Mouse (Mus musculus) kidney, adult 2 months (tissue): Measurements from ENCODE around the gene Tmem151b.

Source experiments
- CTCF ChIP-seq: fragments of 200-500 bp; conservative IDR thresholded peaks from 2 replicates; pipeline ENCODE4 v1.5.1; 2011; ENCODE audit warnings: low read depth, mild to moderate bottlenecking, control low read depth, low read length, moderate library complexity, mixed read lengths; ENCODE audit not compliant: insufficient read depth, insufficient read length
- POLR2A ChIP-seq: fragments of 200-500 bp; IDR thresholded peaks from one replicate; pipeline ENCODE4 v1.6.1; 2011; ENCODE audit warnings: low read depth, low read length, control low read depth

DNA sequence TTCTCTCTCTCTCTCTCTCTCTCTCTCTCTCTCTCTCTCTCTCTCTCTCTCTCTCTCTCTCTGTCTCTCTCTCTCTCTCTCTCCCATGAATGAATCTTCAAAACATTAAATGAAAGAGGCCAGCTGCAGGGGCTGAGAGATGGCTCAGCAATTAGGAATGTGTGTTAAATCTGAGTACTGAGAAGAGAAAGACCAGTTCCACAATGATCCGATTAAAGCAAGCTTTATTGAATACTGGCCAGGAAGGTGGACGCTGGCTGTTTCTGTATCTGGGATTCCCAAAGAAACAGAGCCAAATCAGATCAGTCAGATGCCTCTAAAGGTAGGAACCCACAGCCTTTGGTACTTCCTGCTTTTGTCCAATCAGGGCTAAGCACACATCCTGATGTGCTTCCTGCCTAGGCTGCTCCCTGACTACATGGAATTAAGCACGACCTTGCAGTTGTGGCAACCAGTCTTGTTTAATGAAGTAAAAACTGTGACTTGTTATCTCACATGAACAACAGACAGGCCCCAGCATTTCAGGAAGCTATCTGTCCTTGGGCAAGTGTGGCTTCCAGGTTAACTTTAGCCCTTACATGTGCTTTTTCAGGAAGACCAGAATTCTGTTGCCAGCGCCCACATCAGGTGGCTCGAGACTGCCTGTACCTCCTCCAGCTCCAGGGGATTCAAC lies 46.0 kb downstream of the Tmem151b start:
- TF ChIP-seq CTCF (no peak), POLR2A (no peak)
